Mouse (Mus musculus) MEL (cell line): Measurements from ENCODE around the gene Smg1.

Experiments used
- CTCF ChIP-seq, 3 experiments: IDR thresholded peaks in 2 of 3; conservative IDR thresholded peaks in 1 of 3; 2 replicates each; pipeline ENCODE4 v1.5.1; 2011 to 2012; ENCODE audit warnings: low read length in 3 of 3, low read depth in 2 of 3, mild to moderate bottlenecking in 2 of 3, improper control_type of control experiment in 1 of 3, inconsistent platforms in 1 of 3, mixed read lengths in 1 of 3, moderate library complexity in 1 of 3; ENCODE audit not compliant: control insufficient read depth in 1 of 3, insufficient read depth in 1 of 3, poor library complexity in 1 of 3, severe bottlenecking in 1 of 3
- E2F4 ChIP-seq: IDR thresholded peaks from 2 replicates; pipeline ENCODE4 v1.6.1; 2011; ENCODE audit warnings: low read depth, low read length, improper control_type of control experiment, borderline replicate concordance
- ELF1 ChIP-seq: IDR thresholded peaks from 2 replicates; pipeline ENCODE4 v1.6.1; 2014; ENCODE audit warnings: low read depth, mild to moderate bottlenecking, inconsistent platforms, low read length, improper control_type of control experiment, moderate library complexity
- EP300 ChIP-seq, 2 experiments: IDR thresholded peaks; 2 replicates each; pipeline ENCODE4 v1.6.1; 2011; ENCODE audit warnings: improper control_type of control experiment in 2 of 2, low read length in 2 of 2, low read depth in 1 of 2, mild to moderate bottlenecking in 1 of 2
- GATA1 ChIP-seq: IDR thresholded peaks from 2 replicates; pipeline ENCODE4 v1.6.1; 2011; ENCODE audit warnings: low read depth, low read length, improper control_type of control experiment
- POLR2A ChIP-seq, 2 experiments: IDR thresholded peaks; 2 replicates each; pipeline ENCODE4 v1.6.1; 2011 to 2012; ENCODE audit warnings: low read length in 2 of 2, mild to moderate bottlenecking in 2 of 2, control low read depth in 1 of 2, improper control_type of control experiment in 1 of 2, low read depth in 1 of 2, moderate library complexity in 1 of 2; ENCODE audit not compliant: control insufficient read depth in 1 of 2, insufficient read depth in 1 of 2, poor library complexity in 1 of 2
- SMC3 ChIP-seq: IDR thresholded peaks from 2 replicates; pipeline ENCODE4 v1.6.1; 2011; ENCODE audit warnings: low read depth, low read length, improper control_type of control experiment

DNA sequence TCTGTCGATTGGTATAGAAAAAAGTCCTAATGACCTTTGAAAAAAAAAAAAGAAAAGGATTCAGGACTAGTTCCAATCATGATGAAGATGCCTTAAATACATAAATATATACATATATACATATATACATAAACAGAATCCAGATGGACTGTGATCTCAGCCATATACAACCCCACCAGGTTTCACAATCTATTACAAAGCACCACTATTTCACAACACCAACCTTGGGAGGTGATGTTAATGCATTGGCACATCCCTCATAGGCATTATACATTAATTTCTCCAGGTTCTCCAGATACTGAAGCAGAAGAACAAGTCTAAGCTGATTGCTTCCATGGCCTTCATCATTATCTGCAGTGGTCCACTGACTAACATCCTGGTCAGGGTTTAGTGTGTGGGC lies 58.9 kb downstream of the Smg1 start:
- TF ChIP-seq CTCF (IDR thresholded peaks at IDR 0.05 in 2 of 3, conservative IDR thresholded peaks at IDR 0.05 in 1 of 3; ENCODE audit: control insufficient read depth in 1 of 3, insufficient read depth in 1 of 3, low read depth in 2 of 3, low read length in 3 of 3, poor library complexity in 1 of 3, severe bottlenecking in 1 of 3) (no peak), POLR2A (IDR thresholded peaks at IDR 0.05; ENCODE audit: control insufficient read depth in 1 of 2, insufficient read depth in 1 of 2, low read depth in 1 of 2, low read length in 2 of 2, poor library complexity in 1 of 2) (no peak), SMC3 (no peak), ELF1 (no peak), EP300 (IDR thresholded peaks at IDR 0.05; ENCODE audit: low read depth in 1 of 2, low read length in 2 of 2) (no peak), GATA1 (no peak), E2F4 (no peak)
